Mouse (Mus musculus) hindbrain, embryonic 16.5 days (tissue): Measurements from ENCODE around the gene Etfrf1. TPM values are rescaled to one million over a fixed set of nuclear protein-coding genes. Genes with fewer than 3 reads are reported as not detected.

Source experiments
- ATAC-seq: fragments of 200-750 bp; cut with Nextera tagmentation; 2 replicates; pipeline ENCODE4 v1.8.0; 2017; ENCODE audit warnings: moderate TSS enrichment, moderate library complexity
- H3K27ac ChIP-seq: fragments of 300-500 bp; sonication (generic); 2 replicates; pipeline ENCODE4 v1.5.1; 2014; ENCODE audit warnings: low read depth, mild to moderate bottlenecking, control low read depth, low read length, moderate library complexity
- H3K27me3 ChIP-seq: fragments of 300-500 bp; sonication (generic); replicated peaks from 2 replicates; pipeline ENCODE4 v1.6.1; 2014; ENCODE audit warnings: low read length; ENCODE audit not compliant: control insufficient read depth, insufficient read depth
- H3K36me3 ChIP-seq: fragments of 300-500 bp; sonication (generic); 2 replicates; pipeline ENCODE4 v1.6.1; 2014; ENCODE audit warnings: mild to moderate bottlenecking, low read length, moderate library complexity, mixed read lengths; ENCODE audit not compliant: control insufficient read depth, insufficient read depth
- H3K4me1 ChIP-seq: fragments of 300-500 bp; sonication (generic); 2 replicates; pipeline ENCODE4 v1.6.1; 2014; ENCODE audit warnings: low read depth, low read length; ENCODE audit not compliant: control insufficient read depth, insufficient read depth
- H3K4me2 ChIP-seq: fragments of 300-500 bp; sonication (generic); 2 replicates; pipeline ENCODE4 v1.6.1; 2014; ENCODE audit warnings: mild to moderate bottlenecking, low read length, control low read depth, moderate library complexity
- H3K4me3 ChIP-seq: fragments of 300-500 bp; sonication (generic); 2 replicates; pipeline ENCODE4 v1.5.1; 2014; ENCODE audit warnings: mild to moderate bottlenecking, low read length, control low read depth, moderate library complexity
- H3K9ac ChIP-seq: fragments of 300-500 bp; sonication (generic); 2 replicates; pipeline ENCODE4 v1.6.1; 2014; ENCODE audit warnings: low read depth, mild to moderate bottlenecking, control low read depth, low read length, moderate library complexity
- H3K9me3 ChIP-seq: fragments of 300-500 bp; sonication (generic); 2 replicates; pipeline ENCODE4 v1.6.1; 2014; ENCODE audit warnings: mild to moderate bottlenecking, low read length, moderate library complexity; ENCODE audit not compliant: control insufficient read depth
- whole genome bisulfite sequencing: fragments of 180-500 bp; shearing (Covaris S2); extraction: QIAGEN DNeasy Blood & Tissue Kit; methylation state at CpG from one replicate; pipeline ENCODE4 v1.1.7; 2014; 5-methylcytosine and 5-hydroxymethylcytosine counted together
- polyA plus RNA-seq: library from polyadenylated mRNA; unstranded; fragments of >200 nt; fragmentation: Nextera tagmentation; extraction: Ambion mirVana; gene quantifications from 2 replicates; pipeline ENCODE4 v1.2.1, GENCODE M21; 2015

Gene Etfrf1
- polyA plus RNA-seq, 1 experiment from 2014 or later: 27.1 TPM

GRCm38 (mm10) chr6:145262314-145262713 is 51.4 kb downstream of the Etfrf1 start:
- H3K27ac ChIP-seq: no peak overlapping the region
- H3K4me3 ChIP-seq: no peak overlapping the region
- no peaks in the 10 kb centered on the region for H3K27me3 ChIP-seq
- no peak overlapping the region for H3K9ac ChIP-seq
- H3K36me3 ChIP-seq: no peaks in the 10 kb centered on the region
- ATAC-seq: no peak
- WGBS: 80% methylated on average over 7 of the region's 7 CpGs
- no peaks in the 10 kb centered on the region for H3K4me1 ChIP-seq
- no peak overlapping the region for H3K4me2 ChIP-seq
- no peaks in the 10 kb centered on the region for H3K9me3 ChIP-seq

Other genes starting within 250 kb of the Etfrf1 start
- 110 and 116 TPM in 2 replicates for gene Bcat1, start 134.9 kb upstream of the Etfrf1 start, polyA plus RNA-seq
- gene Lrmp, start 95.5 kb upstream of the Etfrf1 start, polyA plus RNA-seq: 0.89 and 1.0 TPM in 2 replicates
- gene Casc1, start 129 bp upstream of the Etfrf1 start, polyA plus RNA-seq: 1.1 and 1.6 TPM in 2 replicates
- 77.7 and 86.0 TPM in 2 replicates for gene Kras, start 39.1 kb downstream of the Etfrf1 start, polyA plus RNA-seq